Mouse (Mus musculus) erythroblast, embryonic 14.5 days (primary cell): ENCODE data around the gene Syp.

Experiments used
- GATA1 ChIP-seq: IDR thresholded peaks from 2 replicates; pipeline ENCODE4 v1.6.1; 2012; ENCODE audit warnings: low read length, inconsistent platforms, mixed read lengths
- TAL1 ChIP-seq: IDR thresholded peaks from 3 replicates; pipeline ENCODE4 v1.6.1; 2012; ENCODE audit warnings: low read length, inconsistent platforms, mixed read lengths

GRCm38 (mm10) chrX:7680864-7681263, 42.6 kb downstream of the Syp start, which contains the start of gene Magix:
- TF ChIP-seq GATA1 = no peak
- no peak for TF ChIP-seq TAL1
